Mouse (Mus musculus) kidney, postnatal 4 days (tissue): ENCODE results near the gene Matk.

Experiments
- DNase-seq, 2 experiments: peaks; one replicate each; pipeline ENCODE4 v3.0.0; 2021; ENCODE audit warnings: mixed read lengths in 2 of 2

Matk gene

GRCm38 (mm10) chr10:81244146-81244545 lies 8.6 kb upstream of the Matk start:
- no peak for DNase-seq

- DNase-seq, result peak; percentile 89 to 90
Measured at GRCm38 (mm10) chr10:81244595-81244994, 8.1 kb upstream of the Matk start.

GRCm38 (mm10) chr10:81245166-81245565 lies 7.6 kb upstream of the Matk start:
- no peak for DNase-seq

GRCm38 (mm10) chr10:81247804-81248203 lies 4.9 kb upstream of the Matk start:
- DNase-seq, result no peak

GRCm38 (mm10) chr10:81249442-81249841 lies 3.3 kb upstream of the Matk start:
- no peak for DNase-seq

- DNase-seq, result no peak
Measured at GRCm38 (mm10) chr10:81254886-81255285, 2.2 kb downstream of the Matk start.

- peak; percentile 30 to 54 for DNase-seq
Measured at GRCm38 (mm10) chr10:81257158-81258039, 4.7 kb downstream of the Matk start.

- no peak for DNase-seq
Measured at GRCm38 (mm10) chr10:81259225-81259884, 6.6 kb downstream of the Matk start.

- DNase-seq, result no peak
Measured at GRCm38 (mm10) chr10:81261025-81261424, 8.3 kb downstream of the Matk start.

- DNase-seq, result no peak
Measured at GRCm38 (mm10) chr10:81265540-81265939, 12.8 kb downstream of the Matk start.

GRCm38 (mm10) chr10:81266211-81267105 lies 13.7 kb downstream of the Matk start, which contains the start of the genes Mrpl54 and Apba3:
Gene Mrpl54 (minus strand): TSS chr10:81266934.
Gene Apba3 (plus strand): TSS chr10:81266960.
- peak; percentile 97 to 98 for DNase-seq

GRCm38 (mm10) chr10:81268056-81268455 lies 15.3 kb downstream of the Matk start:
- peak; percentile 84 to 89 for DNase-seq

- no peak for DNase-seq
Measured at GRCm38 (mm10) chr10:81268643-81269412, 16.1 kb downstream of the Matk start.

GRCm38 (mm10) chr10:81272356-81272755 lies 19.6 kb downstream of the Matk start:
- DNase-seq, result no peak

- DNase-seq, result no peak
Measured at GRCm38 (mm10) chr10:81273842-81274241, 21.1 kb downstream of the Matk start.

- no peak for DNase-seq
Measured at GRCm38 (mm10) chr10:81277676-81278075, 24.9 kb downstream of the Matk start.

GRCm38 (mm10) chr10:81279496-81279895 lies 26.8 kb downstream of the Matk start:
- peak; percentile 53 to 66 for DNase-seq

GRCm38 (mm10) chr10:81284189-81284588 lies 31.5 kb downstream of the Matk start:
- no peak for DNase-seq

- DNase-seq, result peak; percentile 72 to 80
Measured at GRCm38 (mm10) chr10:81284719-81285118, 32.0 kb downstream of the Matk start.

- DNase-seq, result peak; percentile 96
Measured at GRCm38 (mm10) chr10:81285694-81286450, 33.1 kb downstream of the Matk start.

- peak in 1 of 2 experiments; percentile 57 for DNase-seq
Measured at GRCm38 (mm10) chr10:81286586-81286985, 33.9 kb downstream of the Matk start.
